Mouse (Mus musculus): ENCODE data around the gene Csmd2. TPM values are rescaled to one million over a fixed set of nuclear protein-coding genes. Genes with fewer than 3 reads are reported as not detected.

The Csmd2 gene
- polyA plus RNA-seq, 1 experiment from 2014 or later: 0.32 TPM

DNA sequence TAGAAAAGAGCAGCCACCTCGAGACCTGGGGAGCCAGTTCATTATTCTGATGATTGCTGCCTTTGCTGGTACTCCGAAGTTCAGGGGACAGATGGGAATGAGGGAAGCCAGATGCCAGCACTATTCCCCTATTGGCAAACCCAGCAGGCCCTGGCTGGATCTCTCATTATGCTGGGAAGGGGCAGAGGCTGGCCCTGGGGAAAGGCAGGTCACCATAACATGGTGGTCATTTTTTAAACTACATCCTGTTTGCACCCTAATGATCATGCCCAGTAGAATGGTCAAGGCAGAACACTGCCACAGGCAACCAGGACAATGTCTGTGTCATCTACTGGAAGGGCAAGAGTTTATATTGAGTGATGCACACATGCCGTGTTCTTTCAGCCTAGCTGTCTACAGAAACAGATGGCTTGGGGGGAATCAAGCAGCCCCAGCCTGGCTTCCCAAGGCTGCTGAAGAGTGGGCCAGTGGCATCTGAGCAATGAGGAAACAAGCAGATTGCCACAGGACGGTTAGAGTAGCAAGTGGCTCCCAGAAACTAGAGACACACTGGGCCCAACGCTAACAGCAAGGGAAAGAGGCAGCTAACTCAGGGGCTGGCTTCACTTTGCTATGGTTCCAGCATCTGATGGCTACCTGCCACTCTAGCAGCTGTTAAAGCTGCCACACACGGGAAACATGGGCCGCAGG, 424.4 kb downstream of the Csmd2 start:
- 74% methylated on average over 7 of the region's 7 CpGs for WGBS
- no peaks in the 10 kb centered on the region for H3K27me3 ChIP-seq (ENCODE audit: control insufficient read depth, insufficient read depth, low read length)
- ATAC-seq (ENCODE audit: insufficient read depth, low FRiP score): no peak

GRCm38 (mm10) chr4:128414741-128415140, 427.1 kb downstream of the Csmd2 start:
- H3K4me1 ChIP-seq (ENCODE audit: control insufficient read depth, insufficient read depth, low read length): no peaks in the 10 kb centered on the region
- 80% methylated on average over 2 of the region's 2 CpGs for whole genome bisulfite sequencing
- no peak for ATAC-seq (ENCODE audit: insufficient read depth, low FRiP score)
- H3K27ac ChIP-seq (ENCODE audit: low read length): no peak overlapping the region
- H3K4me3 ChIP-seq (replicated peaks; ENCODE audit: low read length): no peak overlapping the region
- H3K9ac ChIP-seq (ENCODE audit: low read length): no peak overlapping the region
- no peaks in the 10 kb centered on the region for H3K9me3 ChIP-seq (replicated peaks; ENCODE audit: control insufficient read depth, low read length)
- no peaks in the 10 kb centered on the region for H3K27me3 ChIP-seq (ENCODE audit: control insufficient read depth, insufficient read depth, low read length)
- H3K36me3 ChIP-seq (ENCODE audit: control insufficient read depth, insufficient read depth, low read length): no peaks in the 10 kb centered on the region
- no peak overlapping the region for H3K4me2 ChIP-seq (ENCODE audit: low read depth, low read length)

More for the DNA sequence above, 424.4 kb downstream of the Csmd2 start:
- no peak overlapping the region for H3K4me3 ChIP-seq (replicated peaks; ENCODE audit: low read length)
- H3K36me3 ChIP-seq (ENCODE audit: control insufficient read depth, insufficient read depth, low read length): no peaks in the 10 kb centered on the region
- H3K9me3 ChIP-seq (replicated peaks; ENCODE audit: control insufficient read depth, low read length): no peaks in the 10 kb centered on the region
- no peak overlapping the region for H3K9ac ChIP-seq (ENCODE audit: low read length)
- H3K4me2 ChIP-seq (ENCODE audit: low read depth, low read length): no peak overlapping the region
- H3K4me1 ChIP-seq (ENCODE audit: control insufficient read depth, insufficient read depth, low read length): no peaks in the 10 kb centered on the region
- H3K27ac ChIP-seq (ENCODE audit: low read length): no peak overlapping the region

DNA sequence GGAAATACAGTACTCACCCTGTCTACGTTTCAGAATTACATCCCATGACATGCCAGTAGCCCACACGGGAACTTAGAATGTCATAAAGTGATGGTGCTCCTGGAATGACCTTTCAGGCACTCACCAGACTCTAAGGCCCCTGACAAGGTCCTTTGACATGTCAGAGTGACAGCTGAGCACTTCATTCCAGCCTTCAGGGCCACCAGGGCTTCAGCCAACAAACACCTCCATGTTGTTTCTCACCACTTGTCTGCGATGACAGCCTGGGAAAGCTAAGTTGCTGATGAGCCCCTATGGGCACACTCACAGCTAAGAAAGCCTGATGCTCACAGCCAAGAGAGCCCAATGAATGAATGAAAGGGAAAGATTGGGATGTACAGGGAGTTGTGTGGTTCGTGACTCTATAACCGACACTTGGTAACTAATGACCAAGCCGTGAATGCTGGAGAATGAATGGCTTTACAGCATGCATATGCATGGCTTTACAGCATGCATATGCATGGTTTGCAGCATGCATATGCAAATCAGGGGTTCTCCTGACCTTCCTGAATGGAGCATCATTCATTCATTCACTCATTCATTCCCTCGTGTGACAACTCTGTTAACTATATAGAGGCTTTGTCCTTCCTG, 432.4 kb downstream of the Csmd2 start:
- Histone ChIP-seq H3K4me2 (ENCODE audit: low read depth, low read length) (no peak overlapping the region), H3K27ac (ENCODE audit: low read length) (no peak overlapping the region), H3K9me3 (replicated peaks; ENCODE audit: control insufficient read depth, low read length) (no peaks in the 10 kb centered on the region), H3K4me3 (replicated peaks; ENCODE audit: low read length) (no peak overlapping the region), H3K9ac (ENCODE audit: low read length) (no peak overlapping the region), H3K4me1 (ENCODE audit: control insufficient read depth, insufficient read depth, low read length) (no peaks in the 10 kb centered on the region), H3K27me3 (ENCODE audit: control insufficient read depth, insufficient read depth, low read length) (no peaks in the 10 kb centered on the region), H3K36me3 (ENCODE audit: control insufficient read depth, insufficient read depth, low read length) (no peaks in the 10 kb centered on the region)
- 78% methylated on average over 7 of the region's 7 CpGs for WGBS
- ATAC-seq (ENCODE audit: insufficient read depth, low FRiP score): no peak

DNA sequence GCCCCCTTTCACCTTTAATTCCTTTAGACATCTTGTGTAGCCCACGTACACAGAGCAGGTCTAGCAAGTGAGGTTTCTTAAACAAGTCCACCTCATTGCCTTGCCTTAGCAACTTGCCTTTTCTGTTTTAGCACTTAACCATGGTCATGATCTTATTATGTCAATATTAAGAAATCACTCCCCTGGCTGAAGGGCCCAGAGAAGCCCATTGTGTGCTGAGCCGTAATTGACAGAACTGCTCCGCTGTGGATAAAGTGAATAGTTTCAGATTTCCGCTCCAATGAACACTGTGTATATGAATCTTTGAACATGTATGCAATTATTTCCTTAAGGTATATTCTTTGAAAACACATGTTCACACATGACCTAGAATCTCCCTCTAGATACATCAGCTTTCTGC, 434.8 kb downstream of the Csmd2 start:
- no peaks in the 10 kb centered on the region for H3K36me3 ChIP-seq (ENCODE audit: control insufficient read depth, insufficient read depth, low read length)
- no peaks in the 10 kb centered on the region for H3K27me3 ChIP-seq (ENCODE audit: control insufficient read depth, insufficient read depth, low read length)
- no peak overlapping the region for H3K4me3 ChIP-seq (replicated peaks; ENCODE audit: low read length)
- H3K27ac ChIP-seq (ENCODE audit: low read length): no peak overlapping the region
- H3K4me2 ChIP-seq (ENCODE audit: low read depth, low read length): no peak overlapping the region
- 58% methylated on average over 4 of the region's 4 CpGs for WGBS
- ATAC-seq (ENCODE audit: insufficient read depth, low FRiP score): peak; percentile 56; the same call in 1 of the 2 replicates
- no peaks in the 10 kb centered on the region for H3K4me1 ChIP-seq (ENCODE audit: control insufficient read depth, insufficient read depth, low read length)
- no peak overlapping the region for H3K9ac ChIP-seq (ENCODE audit: low read length)
- no peaks in the 10 kb centered on the region for H3K9me3 ChIP-seq (replicated peaks; ENCODE audit: control insufficient read depth, low read length)

DNA sequence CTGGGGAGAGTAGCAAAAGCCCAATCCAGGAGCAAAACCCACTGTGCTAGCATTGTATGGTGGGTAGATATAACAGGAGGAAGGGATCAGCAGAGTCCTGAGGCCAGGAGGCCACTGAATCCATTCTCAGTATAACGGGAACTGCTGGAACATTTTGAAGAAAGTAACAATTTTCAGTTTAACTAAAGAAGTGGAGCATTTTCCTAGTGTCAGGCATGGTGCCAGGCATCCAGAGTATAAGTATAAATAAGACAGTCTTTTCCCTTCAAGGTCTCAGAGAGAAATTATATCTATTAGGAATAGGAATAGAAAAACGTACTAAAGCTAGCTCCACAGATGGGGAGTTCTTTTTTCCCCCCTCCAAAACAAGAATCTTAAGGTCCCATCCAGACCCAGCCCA, 437.7 kb downstream of the Csmd2 start:
- 44% methylated on average over 2 of the region's 2 CpGs for WGBS
- H3K27me3 ChIP-seq (ENCODE audit: control insufficient read depth, insufficient read depth, low read length): no peaks in the 10 kb centered on the region
- no peak overlapping the region for H3K4me2 ChIP-seq (ENCODE audit: low read depth, low read length)
- H3K36me3 ChIP-seq (ENCODE audit: control insufficient read depth, insufficient read depth, low read length): no peaks in the 10 kb centered on the region
- H3K4me3 ChIP-seq (replicated peaks; ENCODE audit: low read length): no peak overlapping the region
- H3K27ac ChIP-seq (ENCODE audit: low read length): no peak overlapping the region
- H3K9me3 ChIP-seq (replicated peaks; ENCODE audit: control insufficient read depth, low read length): no peaks in the 10 kb centered on the region
- H3K4me1 ChIP-seq (ENCODE audit: control insufficient read depth, insufficient read depth, low read length): 0 out of 2 replicates have a peak, but pooled peaks cover 2% of the 10 kb centered on the region
- no peak overlapping the region for H3K9ac ChIP-seq (ENCODE audit: low read length)
- ATAC-seq (ENCODE audit: insufficient read depth, low FRiP score): no peak

DNA sequence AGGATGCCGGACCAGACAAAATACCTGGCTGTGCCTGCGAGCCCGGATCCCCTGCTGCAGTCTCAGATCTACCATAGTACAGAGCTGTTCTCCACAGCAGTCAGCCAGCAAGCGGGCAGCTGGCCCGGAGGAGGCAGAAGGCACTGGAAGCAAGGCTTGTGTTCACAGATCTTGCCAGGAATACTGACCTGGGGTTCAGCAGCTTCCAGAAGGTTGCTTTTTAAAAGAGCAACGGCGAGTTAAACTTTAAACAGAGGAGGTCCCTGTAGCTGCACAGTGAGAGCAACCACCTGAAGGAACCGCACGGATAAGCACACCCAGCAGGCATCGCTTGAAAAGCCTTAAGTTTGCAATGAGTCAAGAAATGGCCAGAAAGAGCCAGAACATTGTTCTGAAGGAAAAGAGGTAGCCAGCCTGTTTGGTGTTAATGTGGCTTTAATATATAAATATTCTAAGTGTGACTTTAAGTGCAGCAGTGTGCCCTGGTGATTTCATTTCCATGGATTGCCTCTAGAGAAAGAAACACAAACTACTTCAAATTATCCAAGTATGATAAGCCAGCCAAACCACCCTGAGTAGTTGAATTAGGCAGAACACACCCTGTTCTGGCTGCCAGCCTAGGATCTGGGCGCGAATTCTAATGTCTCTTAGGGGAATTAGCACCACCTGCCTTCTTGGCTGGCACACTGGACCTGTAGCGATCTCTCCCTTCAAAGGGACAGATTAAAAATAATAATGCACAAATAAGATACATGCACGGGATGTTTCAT, 439.8 kb downstream of the Csmd2 start:
- Histone ChIP-seq H3K4me3 (replicated peaks; ENCODE audit: low read length) (no peak overlapping the region), H3K4me1 (ENCODE audit: control insufficient read depth, insufficient read depth, low read length) (0 out of 2 replicates have a peak, but pooled peaks cover 2% of the 10 kb centered on the region), H3K27me3 (ENCODE audit: control insufficient read depth, insufficient read depth, low read length) (no peaks in the 10 kb centered on the region), H3K4me2 (ENCODE audit: low read depth, low read length) (no peak overlapping the region), H3K27ac (ENCODE audit: low read length) (no peak overlapping the region), H3K36me3 (ENCODE audit: control insufficient read depth, insufficient read depth, low read length) (no peaks in the 10 kb centered on the region), H3K9ac (ENCODE audit: low read length) (no peak overlapping the region), H3K9me3 (replicated peaks; ENCODE audit: control insufficient read depth, low read length) (no peaks in the 10 kb centered on the region)
- 71% methylated on average over 14 of the region's 14 CpGs for WGBS
- no peak for ATAC-seq (ENCODE audit: insufficient read depth, low FRiP score)

- no peak for ATAC-seq (ENCODE audit: insufficient read depth, low FRiP score)
These were observed 440.8 kb downstream of the Csmd2 start for GRCm38 (mm10) chr4:128428303-128429107.

DNA sequence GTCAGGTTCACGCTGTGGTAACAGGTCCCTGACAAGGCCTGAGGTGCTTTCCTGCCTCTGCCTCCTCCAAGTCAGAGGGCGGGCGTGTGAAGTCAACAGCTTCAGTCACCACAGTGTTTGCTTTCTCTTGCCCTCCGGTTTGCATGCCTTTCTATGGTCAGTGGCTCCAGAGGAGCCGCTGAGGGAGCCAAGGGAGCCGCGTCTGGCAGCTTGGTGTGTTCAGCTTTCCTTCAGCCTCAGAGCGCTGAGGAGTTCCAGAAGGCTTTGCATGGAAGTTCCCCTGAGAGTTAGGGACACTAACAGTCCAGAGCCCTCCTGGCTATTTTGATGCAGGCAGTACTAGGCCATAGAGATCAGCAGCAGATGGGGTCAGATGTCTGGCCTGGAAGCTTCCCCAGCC, 441.9 kb downstream of the Csmd2 start:
- no peaks in the 10 kb centered on the region for H3K27me3 ChIP-seq (ENCODE audit: control insufficient read depth, insufficient read depth, low read length)
- H3K4me1 ChIP-seq (ENCODE audit: control insufficient read depth, insufficient read depth, low read length): 0 out of 2 replicates have a peak, but pooled peaks cover 2% of the 10 kb centered on the region
- H3K9ac ChIP-seq (ENCODE audit: low read length): no peak overlapping the region
- H3K9me3 ChIP-seq (replicated peaks; ENCODE audit: control insufficient read depth, low read length): no peaks in the 10 kb centered on the region
- no peak overlapping the region for H3K4me2 ChIP-seq (ENCODE audit: low read depth, low read length)
- no peak for ATAC-seq (ENCODE audit: insufficient read depth, low FRiP score)
- no peak overlapping the region for H3K27ac ChIP-seq (ENCODE audit: low read length)
- H3K4me3 ChIP-seq (replicated peaks; ENCODE audit: low read length): no peak overlapping the region
- 79% methylated on average over 8 of the region's 8 CpGs for WGBS
- no peaks in the 10 kb centered on the region for H3K36me3 ChIP-seq (ENCODE audit: control insufficient read depth, insufficient read depth, low read length)

More at GRCm38 (mm10) chr4:128428303-128429107, 440.8 kb downstream of the Csmd2 start:
- Histone ChIP-seq H3K36me3 (ENCODE audit: control insufficient read depth, insufficient read depth, low read length) (no peaks in the 10 kb centered on the region), H3K4me3 (replicated peaks; ENCODE audit: low read length) (no peak overlapping the region), H3K9me3 (replicated peaks; ENCODE audit: control insufficient read depth, low read length) (no peaks in the 10 kb centered on the region), H3K4me2 (ENCODE audit: low read depth, low read length) (no peak overlapping the region), H3K27me3 (ENCODE audit: control insufficient read depth, insufficient read depth, low read length) (no peaks in the 10 kb centered on the region), H3K27ac (ENCODE audit: low read length) (no peak overlapping the region), H3K4me1 (ENCODE audit: control insufficient read depth, insufficient read depth, low read length) (0 out of 2 replicates have a peak, but pooled peaks cover 2% of the 10 kb centered on the region), H3K9ac (ENCODE audit: low read length) (no peak overlapping the region)
- WGBS: 81% methylated on average over 18 of the region's 18 CpGs

All from stomach, embryonic 16.5 days (tissue).